11 mouse cellular contexts compared by ENCODE assay signal in genomic region chr3:159891057-159891752, GRCm38 (mm10). TPM values are rescaled to one million over a fixed set of nuclear protein-coding genes. Genes with fewer than 3 reads are reported as not detected.
DNase-seq lines count a peak whose midpoint lies in the region; ATAC-seq lines count a peak whose summit lies in the region.
"Had no signal": no experiment of that assay in that cellular context is flagged by ENCODE, and none has a peak within 500 bp of the region (broad histone marks: within the 10 kb centered on the region; RNA-seq: fewer than 3 reads in every experiment).

No protein-coding gene starts in this region.

- no peaks in the 10 kb centered on the region for H3K36me3 ChIP-seq in kidney, embryonic 15.5 days
- no peaks in the 10 kb centered on the region for H3K36me3 ChIP-seq in kidney, embryonic 14.5 days (ENCODE audit: control insufficient read depth, insufficient read depth, low read length)
- no peaks in the 10 kb centered on the region for H3K36me3 ChIP-seq in neural tube, embryonic 12.5 days
- H3K36me3 ChIP-seq: G1E had no signal

- no peak for ATAC-seq in CD4-positive, CD25-positive, alpha-beta regulatory T cell, adult 4 months
- ATAC-seq in kidney, embryonic 15.5 days (replicated peaks; ENCODE audit: low FRiP score), result 0 out of 2 replicates have a peak, but pooled peaks have one; percentile 25
- ATAC-seq in kidney, embryonic 14.5 days (ENCODE audit: low FRiP score, low TSS enrichment), result no peak
- ATAC-seq in neural tube, embryonic 12.5 days (ENCODE audit: low FRiP score, low read depth), result 0 out of 2 replicates have a peak, but pooled peaks have one; percentile 7
- ATAC-seq in megakaryocyte progenitor cell, adult 5-6 weeks (replicated peaks; ENCODE audit: poor library complexity), result peak; percentile 89

- H3K27ac ChIP-seq in kidney, embryonic 15.5 days, result no peak overlapping the region
- H3K27ac ChIP-seq in kidney, embryonic 14.5 days (ENCODE audit: low read depth, low read length), result no peak overlapping the region
- no peak overlapping the region for H3K27ac ChIP-seq in neural tube, embryonic 12.5 days

- H3K4me1 ChIP-seq in kidney, embryonic 15.5 days, result peaks cover under 1% of the 10 kb centered on the region
- no peaks in the 10 kb centered on the region for H3K4me1 ChIP-seq in kidney, embryonic 14.5 days (ENCODE audit: control insufficient read depth, insufficient read depth, low read length)
- H3K4me1 ChIP-seq in neural tube, embryonic 12.5 days, result 0 out of 2 replicates have a peak, but pooled peaks cover under 1% of the 10 kb centered on the region

- DNase-seq in CD4-positive, CD25-positive, alpha-beta regulatory T cell, adult 2 months (ENCODE audit: low read depth, low spot score), result peak; percentile 7
- DNase-seq in neural tube, embryonic 10.5 days (ENCODE audit: extremely low spot score, low spot score), result no peak
- no peak for DNase-seq in gastrocnemius, adult 18-20 months (ENCODE audit: low spot score)
- DNase-seq: lung, postnatal 14 days had no signal

- H3K9ac ChIP-seq in kidney, embryonic 15.5 days, result no peak overlapping the region
- H3K9ac ChIP-seq in kidney, embryonic 14.5 days (ENCODE audit: low read depth, low read length), result no peak overlapping the region
- H3K9ac ChIP-seq in neural tube, embryonic 12.5 days, result no peak overlapping the region

- no peak overlapping the region for H3K4me3 ChIP-seq in kidney, embryonic 15.5 days (replicated peaks)
- no peak overlapping the region for H3K4me3 ChIP-seq in kidney, embryonic 14.5 days (ENCODE audit: low read length)
- no peak overlapping the region for H3K4me3 ChIP-seq in neural tube, embryonic 12.5 days

- H3K9me3 ChIP-seq in kidney, embryonic 15.5 days (replicated peaks), result no peaks in the 10 kb centered on the region
- H3K9me3 ChIP-seq in kidney, embryonic 14.5 days (ENCODE audit: control insufficient read depth, low read length), result no peaks in the 10 kb centered on the region
- H3K9me3 ChIP-seq in neural tube, embryonic 12.5 days, result no peaks in the 10 kb centered on the region
- H3K9me3 ChIP-seq: G1E had no signal

- H3K27me3 ChIP-seq in kidney, embryonic 15.5 days, result no peaks in the 10 kb centered on the region
- no peaks in the 10 kb centered on the region for H3K27me3 ChIP-seq in kidney, embryonic 14.5 days (ENCODE audit: control insufficient read depth, insufficient read depth, low read length)
- no peaks in the 10 kb centered on the region for H3K27me3 ChIP-seq in neural tube, embryonic 12.5 days (replicated peaks)

- WGBS in kidney, embryonic 15.5 days, result 92% methylated on average over 8 of the region's 8 CpGs
- 94% methylated on average over 8 of the region's 8 CpGs for WGBS in kidney, embryonic 14.5 days
- WGBS in neural tube, embryonic 12.5 days, result 94% methylated on average over 8 of the region's 8 CpGs

- H3K4me2 ChIP-seq in kidney, embryonic 15.5 days, result no peak overlapping the region
- H3K4me2 ChIP-seq in kidney, embryonic 14.5 days (replicated peaks; ENCODE audit: low read depth, low read length), result no peak overlapping the region
- H3K4me2 ChIP-seq in neural tube, embryonic 12.5 days (replicated peaks), result no peak overlapping the region
- H3K4me2 ChIP-seq: heart, embryonic 11.5 days had no signal

RNA-seq across cellular contexts. Expression of gene Wls, which starts 51.7 kb away (rescaled TPM):
- polyA plus RNA-seq in CD4-positive, CD25-positive, alpha-beta regulatory T cell, adult 4 months (2017; shearing (Covaris generic)), result 100 to 1,000 TPM in 1 of 2 experiments, 10 to 100 TPM in 1; 95.4 to 103 TPM
- 115 and 124 TPM in 2 replicates for polyA plus RNA-seq in kidney, embryonic 15.5 days (2015; fragmentation: Nextera tagmentation; extraction: Ambion mirVana)
- polyA plus RNA-seq in kidney, embryonic 14.5 days (2014; fragmentation: Nextera tagmentation; extraction: Ambion mirVana), result 77.4 and 102 TPM in 2 replicates
- 94.9 and 102 TPM in 2 replicates for polyA plus RNA-seq in neural tube, embryonic 12.5 days (2016; fragmentation: Nextera tagmentation; extraction: Ambion mirVana)
- total RNA-seq in megakaryocyte progenitor cell, adult 5-6 weeks (2015), result 83.8 and 93.0 TPM in 2 replicates
- 67.2 and 80.9 TPM in 2 replicates for total RNA-seq in megakaryocyte progenitor cell, adult 5-6 weeks (2017)
- 10 to 100 TPM; 21.8 to 27.0 TPM for total RNA-seq in gastrocnemius, adult 18-20 months (2021)

Comparison
In these comparisons a context has a peak if more than half of its experiments do, and no peak if none do; other contexts are left out.
1. ATAC-seq: peak in kidney, embryonic 15.5 days (single experiment), neural tube, embryonic 12.5 days (single experiment) and megakaryocyte progenitor cell, adult 5-6 weeks (single experiment); none in CD4-positive, CD25-positive, alpha-beta regulatory T cell, adult 4 months (single experiment) and kidney, embryonic 14.5 days (single experiment).